12 mouse cellular contexts compared by ENCODE assay signal in the genomic region with DNA sequence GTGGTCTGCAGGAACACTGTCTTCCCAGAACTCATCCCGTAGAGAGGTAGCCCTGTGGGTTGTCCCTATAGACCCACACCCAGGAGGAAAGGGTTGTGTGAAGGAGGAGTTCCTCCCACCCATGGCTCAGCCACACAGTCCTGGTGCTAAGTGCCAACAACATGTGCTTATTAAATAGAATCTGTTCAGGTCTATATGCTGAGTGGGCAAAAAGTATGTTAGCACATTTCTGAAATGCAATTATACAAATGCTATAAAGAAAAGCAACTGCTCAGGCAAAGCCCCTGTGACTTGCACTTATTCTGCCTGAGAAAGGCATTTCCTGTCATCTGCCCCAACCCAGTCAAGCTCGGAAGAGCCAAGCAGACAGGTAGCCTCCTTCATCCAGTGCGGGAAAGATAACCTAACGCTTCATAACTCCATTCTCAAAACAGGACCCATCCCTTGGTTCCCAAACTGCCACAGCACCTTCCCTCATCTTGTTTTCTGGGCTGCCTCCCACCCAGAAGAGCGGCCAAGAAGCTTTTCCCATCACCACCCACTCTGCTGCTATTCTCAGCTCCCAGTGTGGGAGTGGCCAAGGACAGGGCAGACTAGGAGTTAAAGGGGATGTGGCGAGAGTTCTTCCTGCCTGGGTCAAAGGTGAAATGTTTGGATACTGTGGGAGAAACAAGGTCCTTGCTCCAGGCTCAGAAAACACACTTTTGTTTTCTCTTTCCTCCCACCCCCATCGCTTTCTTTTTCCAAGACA. TPM values are rescaled to one million over a fixed set of nuclear protein-coding genes. Genes with fewer than 3 reads are reported as not detected.
A peak's percentile ranks its signal among the peaks of the same experiment; 100 is the strongest.
DNase-seq lines count a peak whose midpoint lies in the region; ATAC-seq and TF ChIP-seq lines count a peak whose summit lies in the region.
"Had no signal": no experiment of that assay in that cellular context is flagged by ENCODE, and none has a peak within 500 bp of the region (broad histone marks: within the 10 kb centered on the region; RNA-seq: fewer than 3 reads in every experiment).

No protein-coding gene starts in this region.

- 0 out of 2 replicates have a peak, but pooled peaks have one; percentile 15 for ATAC-seq in embryonic facial prominence, embryonic 14.5 days (ENCODE audit: low read depth)
- ATAC-seq in liver, embryonic 14.5 days (ENCODE audit: insufficient read depth) = no peak

- intact Hi-C loops in heart, postnatal 25 days (cut with DNase I) = loop anchor here (5.0 kb wide), 1 partner anchor 36 kb away; the partner anchor contains the start of gene Snrnp25

- TF ChIP-seq CTCF in liver, embryonic 14.5 days (IDR thresholded peaks at IDR 0.05; ENCODE audit: low read depth) = no peak

- peak overlapping the region; percentile 76; the same call in 1 of the 2 replicates for H3K27ac ChIP-seq in heart, embryonic 10.5 days
- peak overlapping the region; percentile 50; the same call in 1 of the 2 replicates for H3K27ac ChIP-seq in embryonic facial prominence, embryonic 14.5 days (replicated peaks; ENCODE audit: low read depth, low read length)
- peak overlapping the region; percentile 100 for H3K27ac ChIP-seq in liver, embryonic 14.5 days

- H3K9me3 ChIP-seq in heart, embryonic 10.5 days = no peaks in the 10 kb centered on the region
- H3K9me3 ChIP-seq in embryonic facial prominence, embryonic 14.5 days (ENCODE audit: control insufficient read depth, low read length) = no peaks in the 10 kb centered on the region
- no peaks in the 10 kb centered on the region for H3K9me3 ChIP-seq in liver, embryonic 14.5 days (ENCODE audit: control insufficient read depth, low read length)
- H3K9me3 ChIP-seq: midbrain, embryonic 12.5 days had no signal

- peaks cover 16% of the 10 kb centered on the region; the same call in 1 of the 2 replicates for H3K4me1 ChIP-seq in heart, embryonic 10.5 days
- peaks cover 7% of the 10 kb centered on the region for H3K4me1 ChIP-seq in embryonic facial prominence, embryonic 14.5 days (ENCODE audit: control insufficient read depth, insufficient read depth, low read length)
- H3K4me1 ChIP-seq in liver, embryonic 14.5 days (replicated peaks; ENCODE audit: control insufficient read depth in 2 of 2, insufficient read depth in 2 of 2, low read length in 1 of 2) = peaks cover 70 to 79% of the 10 kb centered on the region in 2 experiments
- H3K4me1 ChIP-seq: midbrain, embryonic 12.5 days had no signal

- no peak overlapping the region for H3K4me3 ChIP-seq in heart, embryonic 10.5 days
- H3K4me3 ChIP-seq in embryonic facial prominence, embryonic 14.5 days (ENCODE audit: low read depth, low read length) = no peak overlapping the region
- no peak overlapping the region for H3K4me3 ChIP-seq in liver, embryonic 14.5 days (ENCODE audit: insufficient read depth in 1 of 2, low read depth in 2 of 2, low read length in 2 of 2)
- H3K4me3 ChIP-seq: midbrain, embryonic 12.5 days had no signal

- H3K36me3 ChIP-seq in heart, embryonic 10.5 days = peaks cover 62% of the 10 kb centered on the region
- H3K36me3 ChIP-seq in embryonic facial prominence, embryonic 14.5 days (ENCODE audit: control insufficient read depth, insufficient read depth, low read length) = peaks cover 45% of the 10 kb centered on the region
- peaks cover 74% of the 10 kb centered on the region for H3K36me3 ChIP-seq in liver, embryonic 14.5 days (replicated peaks; ENCODE audit: control insufficient read depth, insufficient read depth, low read depth)

- no peak for TF ChIP-seq EP300 in liver, embryonic 14.5 days (IDR thresholded peaks at IDR 0.05; ENCODE audit: low read depth)

- DNase-seq in heart, embryonic 10.5 days (ENCODE audit: low spot score) = no peak
- no peak for DNase-seq in heart, postnatal 25 days (ENCODE audit: low spot score)
- peak; percentile 57 for DNase-seq in lung, postnatal 10 days
- DNase-seq in lung, postnatal 4 days = no peak
- peak; percentile 34 for DNase-seq in embryonic facial prominence, embryonic 14.5 days (ENCODE audit: low spot score)
- DNase-seq in liver, embryonic 14.5 days (ENCODE audit: low read depth in 3 of 3, low spot score in 3 of 3) = no peak
- DNase-seq in spleen, adult 12 weeks (ENCODE audit: low spot score) = no peak
- no peak for DNase-seq in adrenal gland, adult 2 months
- DNase-seq: adrenal gland, postnatal 36 days had no signal

- WGBS in heart, embryonic 10.5 days = 55% methylated on average over 7 of the region's 7 CpGs
- 58% methylated on average over 7 of the region's 7 CpGs for WGBS in embryonic facial prominence, embryonic 14.5 days
- 76% methylated on average over 7 of the region's 7 CpGs for WGBS in liver, embryonic 14.5 days (ENCODE audit: insufficient replicate concordance)

- H3K9ac ChIP-seq in embryonic facial prominence, embryonic 14.5 days (ENCODE audit: low read depth, low read length) = no peak overlapping the region
- H3K9ac ChIP-seq in liver, embryonic 14.5 days (replicated peaks) = peak overlapping the region; percentile 91
- H3K9ac ChIP-seq: midbrain, embryonic 12.5 days had no signal

- H3K4me2 ChIP-seq in embryonic facial prominence, embryonic 14.5 days (ENCODE audit: low read depth, low read length) = no peak overlapping the region
- H3K4me2 ChIP-seq in liver, embryonic 14.5 days (ENCODE audit: low read depth) = peak overlapping the region; percentile 72; the same call in 1 of the 2 replicates
- H3K4me2 ChIP-seq: midbrain, embryonic 12.5 days had no signal

- H3K27me3 ChIP-seq in heart, embryonic 10.5 days (ENCODE audit: insufficient read depth, poor library complexity, severe bottlenecking) = no peaks in the 10 kb centered on the region
- no peaks in the 10 kb centered on the region for H3K27me3 ChIP-seq in embryonic facial prominence, embryonic 14.5 days (replicated peaks; ENCODE audit: control insufficient read depth, insufficient read depth, low read length)
- H3K27me3 ChIP-seq in liver, embryonic 14.5 days (ENCODE audit: control insufficient read depth, insufficient read depth, low read length) = no peaks in the 10 kb centered on the region
- H3K27me3 ChIP-seq: midbrain, embryonic 12.5 days had no signal

RNA-seq across cellular contexts. Expression of gene Mpg, which starts 17.1 kb away (rescaled TPM):
- 21.3 and 26.3 TPM in 2 replicates for polyA plus RNA-seq in heart, embryonic 10.5 days (2016; fragmentation: Nextera tagmentation; extraction: Ambion mirVana)
- 1 to 10 TPM; 5.1 to 6.0 TPM for total RNA-seq in heart, postnatal 25 days (2021)
- polyA plus RNA-seq in embryonic facial prominence, embryonic 14.5 days (2014; fragmentation: Nextera tagmentation; extraction: Ambion mirVana) = 29.7 and 34.1 TPM in 2 replicates
- 8.1 and 9.9 TPM in 2 replicates for polyA plus RNA-seq in liver, embryonic 14.5 days (2012; rRNA removed)
- 17.0 and 18.1 TPM in 2 replicates for polyA plus RNA-seq in liver, embryonic 14.5 days (2014; fragmentation: Nextera tagmentation; extraction: Ambion mirVana)
- total RNA-seq in adrenal gland, adult 2 months (2021) = 10 to 100 TPM; 17.1 to 19.6 TPM
- polyA plus RNA-seq in adrenal gland, adult 2 months (2012; rRNA removed) = 17.1 and 21.1 TPM in 2 replicates

RNA-seq across cellular contexts. Expression of gene Rhbdf1, which starts 21.3 kb away (rescaled TPM):
- polyA plus RNA-seq in heart, embryonic 10.5 days (2016; fragmentation: Nextera tagmentation; extraction: Ambion mirVana) = 40.8 and 42.4 TPM in 2 replicates
- total RNA-seq in heart, postnatal 25 days (2021) = 10 to 100 TPM; 21.9 to 25.0 TPM
- polyA plus RNA-seq in embryonic facial prominence, embryonic 14.5 days (2014; fragmentation: Nextera tagmentation; extraction: Ambion mirVana) = 58.4 and 60.1 TPM in 2 replicates
- 5.8 and 6.2 TPM in 2 replicates for polyA plus RNA-seq in liver, embryonic 14.5 days (2012; rRNA removed)
- polyA plus RNA-seq in liver, embryonic 14.5 days (2014; fragmentation: Nextera tagmentation; extraction: Ambion mirVana) = 3.0 and 4.4 TPM in 2 replicates
- 10 to 100 TPM; 28.0 to 28.6 TPM for total RNA-seq in adrenal gland, adult 2 months (2021)
- 137 and 151 TPM in 2 replicates for polyA plus RNA-seq in adrenal gland, adult 2 months (2012; rRNA removed)

RNA-seq across cellular contexts. Expression of gene Nprl3, which starts 24.1 kb away (rescaled TPM):
- polyA plus RNA-seq in heart, embryonic 10.5 days (2016; fragmentation: Nextera tagmentation; extraction: Ambion mirVana) = 43.8 and 44.5 TPM in 2 replicates
- total RNA-seq in heart, postnatal 25 days (2021) = 10 to 100 TPM; 26.8 to 29.8 TPM
- 22.3 and 27.0 TPM in 2 replicates for polyA plus RNA-seq in embryonic facial prominence, embryonic 14.5 days (2014; fragmentation: Nextera tagmentation; extraction: Ambion mirVana)
- 36.8 and 44.5 TPM in 2 replicates for polyA plus RNA-seq in liver, embryonic 14.5 days (2012; rRNA removed)
- polyA plus RNA-seq in liver, embryonic 14.5 days (2014; fragmentation: Nextera tagmentation; extraction: Ambion mirVana) = 16.5 and 16.8 TPM in 2 replicates
- total RNA-seq in adrenal gland, adult 2 months (2021) = 10 to 100 TPM; 58.6 to 68.2 TPM
- 176 and 201 TPM in 2 replicates for polyA plus RNA-seq in adrenal gland, adult 2 months (2012; rRNA removed)

RNA-seq across cellular contexts. Expression of gene Hba-x, which starts 32.8 kb away (rescaled TPM):
- 8,501 and 9,179 TPM in 2 replicates for polyA plus RNA-seq in heart, embryonic 10.5 days (2016; fragmentation: Nextera tagmentation; extraction: Ambion mirVana)
- total RNA-seq in heart, postnatal 25 days (2021) = not detected
- 79.8 and 206 TPM in 2 replicates for polyA plus RNA-seq in embryonic facial prominence, embryonic 14.5 days (2014; fragmentation: Nextera tagmentation; extraction: Ambion mirVana)
- polyA plus RNA-seq in liver, embryonic 14.5 days (2012; rRNA removed) = 32.1 and 38.8 TPM in 2 replicates
- 74.9 and 85.3 TPM in 2 replicates for polyA plus RNA-seq in liver, embryonic 14.5 days (2014; fragmentation: Nextera tagmentation; extraction: Ambion mirVana)
- not detected for total RNA-seq in adrenal gland, adult 2 months (2021)
- not detected in 2 replicates for polyA plus RNA-seq in adrenal gland, adult 2 months (2012; rRNA removed)
- total RNA-seq: adrenal gland, postnatal 36 days; gastrocnemius, adult 18-20 months; layer of hippocampus, postnatal 14 days had no signal

RNA-seq across cellular contexts. Expression of gene Snrnp25, which starts 38.2 kb away (rescaled TPM):
- 69.7 and 84.1 TPM in 2 replicates for polyA plus RNA-seq in heart, embryonic 10.5 days (2016; fragmentation: Nextera tagmentation; extraction: Ambion mirVana)
- 10 to 100 TPM; 11.1 to 12.4 TPM for total RNA-seq in heart, postnatal 25 days (2021)
- 43.2 and 46.4 TPM in 2 replicates for polyA plus RNA-seq in embryonic facial prominence, embryonic 14.5 days (2014; fragmentation: Nextera tagmentation; extraction: Ambion mirVana)
- polyA plus RNA-seq in liver, embryonic 14.5 days (2012; rRNA removed) = 56.8 and 67.9 TPM in 2 replicates
- polyA plus RNA-seq in liver, embryonic 14.5 days (2014; fragmentation: Nextera tagmentation; extraction: Ambion mirVana) = 93.1 and 111 TPM in 2 replicates
- total RNA-seq in adrenal gland, adult 2 months (2021) = 10 to 100 TPM in 1 of 2 experiments, 1 to 10 TPM in 1; 9.8 to 15.5 TPM
- 7.2 and 7.8 TPM in 2 replicates for polyA plus RNA-seq in adrenal gland, adult 2 months (2012; rRNA removed)

Comparison
In these comparisons a context has a peak if more than half of its experiments do, and no peak if none do; other contexts are left out.
1. DNase-seq: peak in lung, postnatal 10 days (single experiment) and embryonic facial prominence, embryonic 14.5 days (single experiment); none in heart, embryonic 10.5 days (single experiment), heart, postnatal 25 days (single experiment), lung, postnatal 4 days (0 of 2), liver, embryonic 14.5 days (0 of 3), spleen, adult 12 weeks (single experiment) and adrenal gland, adult 2 months (single experiment).
2. H3K27ac ChIP-seq: peak in every context shown above with its lines; median percentile 100 in liver, embryonic 14.5 days; 76 in heart, embryonic 10.5 days; 50 in embryonic facial prominence, embryonic 14.5 days.